Mouse (Mus musculus): Measurements from ENCODE around the gene Ccdc90b. TPM values are rescaled to one million over a fixed set of nuclear protein-coding genes. Genes with fewer than 3 reads are reported as not detected.
A peak's percentile ranks its signal among the peaks of the same experiment; 100 is the strongest.

Ccdc90b gene
- polyA plus RNA-seq (2015; fragmentation: Nextera tagmentation; extraction: Ambion mirVana), result 56.2 and 65.1 TPM in 2 replicates

DNA sequence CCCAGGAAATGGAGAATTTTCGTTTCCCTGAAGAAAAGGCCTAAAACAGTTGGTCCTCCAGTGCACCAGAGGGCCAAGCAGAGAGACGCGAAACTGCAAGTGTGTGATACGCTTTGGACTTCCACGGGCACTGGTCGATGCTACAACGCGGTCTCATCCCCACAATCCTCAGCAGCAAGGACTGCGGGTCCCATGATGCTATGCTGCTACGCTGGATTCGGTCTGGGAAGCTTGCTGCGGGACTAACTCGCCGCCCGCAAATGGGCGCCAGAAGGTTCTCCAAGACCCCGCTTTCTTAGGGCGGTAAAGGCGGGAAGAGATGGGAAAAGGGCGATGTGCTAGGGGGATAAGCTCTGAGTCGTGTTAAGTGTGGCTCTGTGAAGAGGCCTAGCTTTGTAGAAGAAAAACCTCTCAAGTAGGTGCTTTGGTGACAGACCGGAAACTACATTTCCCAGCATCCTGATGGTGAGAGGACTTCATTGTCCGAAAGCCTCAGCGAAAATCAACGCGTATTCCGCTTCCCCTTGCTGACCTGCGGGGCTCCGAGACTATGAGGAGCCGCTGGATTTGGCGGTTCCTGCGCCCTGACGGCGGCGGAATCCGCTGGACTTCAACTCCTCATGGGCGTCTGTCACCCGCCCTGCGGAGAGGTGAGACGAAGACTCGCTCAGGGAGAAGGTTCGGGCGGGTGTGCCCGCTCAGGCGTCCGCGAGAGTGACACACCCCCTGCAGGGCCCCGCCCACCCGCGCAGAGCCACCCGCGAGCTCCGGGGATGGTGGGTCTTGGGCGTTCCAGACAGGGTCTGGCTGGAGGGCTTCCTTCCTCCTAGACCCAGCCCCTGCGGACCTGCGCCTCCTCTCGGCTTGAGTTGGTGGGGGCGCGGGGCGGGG, at the start of gene Ccdc90b:
Ccdc90b (plus strand) TSS at position 164 of the 891 bp plus-strand sequence.
- under 1% methylated on average over 57 of the region's 60 CpGs for WGBS
- H3K4me1 ChIP-seq (replicated peaks; ENCODE audit: control insufficient read depth, insufficient read depth, low read length), result peaks cover 6% of the 10 kb centered on the region

GRCm38 (mm10) chr7:92520397-92520796, 40.6 kb upstream of the Ccdc90b start:
- Histone ChIP-seq H3K9ac (replicated peaks; ENCODE audit: low read depth, low read length) (no peak overlapping the region), H3K4me2 (ENCODE audit: low read length) (no peak overlapping the region), H3K36me3 (ENCODE audit: control insufficient read depth, insufficient read depth) (no peaks in the 10 kb centered on the region), H3K4me3 (replicated peaks; ENCODE audit: low read length) (no peak overlapping the region), H3K27ac (ENCODE audit: low read length) (no peak overlapping the region), H3K4me1 (replicated peaks; ENCODE audit: control insufficient read depth, insufficient read depth, low read length) (no peaks in the 10 kb centered on the region), H3K9me3 (ENCODE audit: control insufficient read depth, low read length) (no peaks in the 10 kb centered on the region), H3K27me3 (replicated peaks; ENCODE audit: control insufficient read depth, insufficient read depth, low read length) (no peaks in the 10 kb centered on the region)
- WGBS, result 57% methylated on average over 3 of the region's 3 CpGs
- peak; percentile 47; the same call in 1 of the 2 replicates for ATAC-seq

More for the DNA sequence above, at the start of gene Ccdc90b:
- peak within 1 kb of the TSS; percentile 98 for H3K27ac ChIP-seq (ENCODE audit: low read length)
- H3K9ac ChIP-seq (replicated peaks; ENCODE audit: low read depth, low read length), result peak within 1 kb of the TSS; percentile 67
- peak within 1 kb of the TSS; percentile 59 for H3K4me2 ChIP-seq (ENCODE audit: low read length)
- H3K36me3 ChIP-seq (ENCODE audit: control insufficient read depth, insufficient read depth), result no peaks in the 10 kb centered on the region
- no peaks in the 10 kb centered on the region for H3K9me3 ChIP-seq (ENCODE audit: control insufficient read depth, low read length)
- H3K4me3 ChIP-seq (replicated peaks; ENCODE audit: low read length), result peak within 1 kb of the TSS; percentile 95
- ATAC-seq, result peak; percentile 97
- H3K27me3 ChIP-seq (replicated peaks; ENCODE audit: control insufficient read depth, insufficient read depth, low read length), result no peaks in the 10 kb centered on the region

GRCm38 (mm10) chr7:92520820-92521219, 40.1 kb upstream of the Ccdc90b start:
- no peaks in the 10 kb centered on the region for H3K4me1 ChIP-seq (replicated peaks; ENCODE audit: control insufficient read depth, insufficient read depth, low read length)
- H3K27ac ChIP-seq (ENCODE audit: low read length), result no peak overlapping the region
- no peak overlapping the region for H3K4me3 ChIP-seq (replicated peaks; ENCODE audit: low read length)
- no peaks in the 10 kb centered on the region for H3K27me3 ChIP-seq (replicated peaks; ENCODE audit: control insufficient read depth, insufficient read depth, low read length)
- H3K4me2 ChIP-seq (ENCODE audit: low read length), result no peak overlapping the region
- peak; percentile 45; the same call in 1 of the 2 replicates for ATAC-seq
- 22% methylated on average over 4 of the region's 4 CpGs for WGBS
- H3K36me3 ChIP-seq (ENCODE audit: control insufficient read depth, insufficient read depth), result no peaks in the 10 kb centered on the region
- H3K9me3 ChIP-seq (ENCODE audit: control insufficient read depth, low read length), result no peaks in the 10 kb centered on the region
- H3K9ac ChIP-seq (replicated peaks; ENCODE audit: low read depth, low read length), result no peak overlapping the region

- Histone ChIP-seq H3K4me1 (replicated peaks; ENCODE audit: control insufficient read depth, insufficient read depth, low read length) (peaks cover 3% of the 10 kb centered on the region), H3K9me3 (ENCODE audit: control insufficient read depth, low read length) (no peaks in the 10 kb centered on the region), H3K4me3 (replicated peaks; ENCODE audit: low read length) (no peak overlapping the region), H3K27me3 (replicated peaks; ENCODE audit: control insufficient read depth, insufficient read depth, low read length) (no peaks in the 10 kb centered on the region), H3K36me3 (ENCODE audit: control insufficient read depth, insufficient read depth) (no peaks in the 10 kb centered on the region), H3K27ac (ENCODE audit: low read length) (no peak overlapping the region), H3K4me2 (ENCODE audit: low read length) (no peak overlapping the region), H3K9ac (replicated peaks; ENCODE audit: low read depth, low read length) (no peak overlapping the region)
- 92% methylated on average over 4 of the region's 4 CpGs for WGBS
- ATAC-seq, result no peak
Measured at GRCm38 (mm10) chr7:92529245-92529644, 31.7 kb upstream of the Ccdc90b start.

- no peak overlapping the region for H3K9ac ChIP-seq (replicated peaks; ENCODE audit: low read depth, low read length)
- H3K27ac ChIP-seq (ENCODE audit: low read length), result peak overlapping the region; percentile 80
- H3K4me2 ChIP-seq (ENCODE audit: low read length), result no peak overlapping the region
- no peaks in the 10 kb centered on the region for H3K36me3 ChIP-seq (ENCODE audit: control insufficient read depth, insufficient read depth)
- H3K4me1 ChIP-seq (replicated peaks; ENCODE audit: control insufficient read depth, insufficient read depth, low read length), result peaks cover 3% of the 10 kb centered on the region
- WGBS, result 37% methylated on average over 6 of the region's 6 CpGs
- H3K4me3 ChIP-seq (replicated peaks; ENCODE audit: low read length), result no peak overlapping the region
- peak; percentile 93 for ATAC-seq
- H3K27me3 ChIP-seq (replicated peaks; ENCODE audit: control insufficient read depth, insufficient read depth, low read length), result no peaks in the 10 kb centered on the region
- no peaks in the 10 kb centered on the region for H3K9me3 ChIP-seq (ENCODE audit: control insufficient read depth, low read length)
Measured at GRCm38 (mm10) chr7:92532351-92533036, 28.5 kb upstream of the Ccdc90b start.

DNA sequence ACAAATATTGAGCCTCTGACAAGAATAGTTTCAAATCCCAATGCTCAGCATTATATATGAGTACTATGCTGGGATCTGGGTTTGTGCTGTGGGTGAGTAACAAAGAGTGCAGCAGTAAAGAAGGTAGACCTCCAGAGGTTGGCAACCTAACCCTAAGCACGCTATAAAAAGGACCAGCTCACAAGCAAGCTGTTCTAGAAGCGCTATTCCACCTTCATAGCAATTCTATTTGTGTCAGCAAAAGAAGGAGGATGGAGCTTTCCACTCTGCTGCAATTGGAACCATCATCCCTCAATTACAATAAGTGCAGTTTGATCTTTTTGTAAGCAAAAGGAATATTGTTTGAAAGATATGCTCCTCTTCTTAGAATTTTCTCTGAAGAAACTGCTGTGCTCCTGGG, 14.2 kb upstream of the Ccdc90b start:
- no peak overlapping the region for H3K4me3 ChIP-seq (replicated peaks; ENCODE audit: low read length)
- no peaks in the 10 kb centered on the region for H3K9me3 ChIP-seq (ENCODE audit: control insufficient read depth, low read length)
- H3K4me1 ChIP-seq (replicated peaks; ENCODE audit: control insufficient read depth, insufficient read depth, low read length), result no peaks in the 10 kb centered on the region
- H3K27ac ChIP-seq (ENCODE audit: low read length), result no peak overlapping the region
- no peaks in the 10 kb centered on the region for H3K27me3 ChIP-seq (replicated peaks; ENCODE audit: control insufficient read depth, insufficient read depth, low read length)
- no peak overlapping the region for H3K4me2 ChIP-seq (ENCODE audit: low read length)
- WGBS, result 79% methylated on average over 2 of the region's 2 CpGs
- ATAC-seq, result no peak
- no peak overlapping the region for H3K9ac ChIP-seq (replicated peaks; ENCODE audit: low read depth, low read length)
- no peaks in the 10 kb centered on the region for H3K36me3 ChIP-seq (ENCODE audit: control insufficient read depth, insufficient read depth)

DNA sequence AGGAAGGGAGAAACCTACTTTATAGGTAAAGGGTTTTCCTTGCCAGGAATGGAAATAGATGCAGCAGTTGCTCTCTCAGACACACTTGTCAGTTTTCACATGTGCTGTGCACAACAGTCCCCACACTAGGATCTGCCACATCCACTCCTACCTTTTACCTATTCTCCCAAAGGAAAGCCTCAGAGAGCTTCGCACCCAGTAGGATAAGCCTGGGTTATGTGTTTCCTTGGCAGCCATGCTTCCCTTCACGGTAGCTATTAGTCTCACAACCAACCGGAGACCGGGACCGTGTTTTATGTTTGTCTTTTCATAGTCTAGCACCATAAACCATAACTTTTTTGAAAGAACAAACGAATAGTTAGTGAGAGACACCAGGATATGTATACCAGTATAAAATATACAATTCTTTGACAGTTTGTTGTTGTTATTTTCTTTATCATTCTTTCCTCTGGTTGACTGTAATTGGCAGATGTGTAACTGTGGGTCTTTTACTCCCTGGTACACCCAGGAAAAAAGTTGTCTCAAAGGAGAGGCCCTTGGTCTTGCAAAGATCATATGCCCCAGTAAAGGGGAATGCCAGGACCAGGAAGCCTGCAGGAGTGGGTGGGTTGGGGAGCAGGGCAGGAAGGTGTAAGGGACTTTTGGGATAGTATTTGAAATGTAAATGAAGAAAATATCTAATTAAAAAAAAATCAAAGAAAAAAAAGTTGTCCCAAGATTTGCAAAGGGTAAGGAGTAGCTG, 10.5 kb upstream of the Ccdc90b start:
- no peak overlapping the region for H3K4me2 ChIP-seq (ENCODE audit: low read length)
- 89% methylated on average over 6 of the region's 6 CpGs for WGBS
- peak; percentile 40; the same call in 1 of the 2 replicates for ATAC-seq

DNA sequence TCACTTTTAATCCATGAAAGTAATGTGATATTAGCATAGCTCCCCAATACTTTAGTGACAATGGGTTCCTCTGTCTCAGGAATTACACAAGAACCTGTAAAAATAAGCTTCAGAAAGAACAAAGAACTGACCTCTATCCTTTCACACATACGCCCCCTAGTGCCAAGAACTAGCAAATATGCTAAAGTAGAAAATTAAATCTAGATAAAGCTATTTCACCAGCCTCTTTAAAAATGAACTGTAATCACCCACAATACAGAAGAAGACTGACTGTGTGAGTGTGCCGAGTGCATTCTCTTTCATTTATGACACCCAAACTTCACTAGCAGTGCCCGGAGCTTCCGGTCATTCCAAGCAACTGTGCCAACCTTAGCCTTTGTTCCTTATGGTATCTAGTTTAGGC, 10.0 kb upstream of the Ccdc90b start:
- WGBS, result 56% methylated on average over 4 of the region's 4 CpGs
- H3K9me3 ChIP-seq (ENCODE audit: control insufficient read depth, low read length), result no peaks in the 10 kb centered on the region
- no peak overlapping the region for H3K9ac ChIP-seq (replicated peaks; ENCODE audit: low read depth, low read length)
- no peaks in the 10 kb centered on the region for H3K27me3 ChIP-seq (replicated peaks; ENCODE audit: control insufficient read depth, insufficient read depth, low read length)
- H3K4me1 ChIP-seq (replicated peaks; ENCODE audit: control insufficient read depth, insufficient read depth, low read length), result no peaks in the 10 kb centered on the region
- H3K4me3 ChIP-seq (replicated peaks; ENCODE audit: low read length), result no peak overlapping the region
- no peaks in the 10 kb centered on the region for H3K36me3 ChIP-seq (ENCODE audit: control insufficient read depth, insufficient read depth)
- H3K4me2 ChIP-seq (ENCODE audit: low read length), result no peak overlapping the region
- H3K27ac ChIP-seq (ENCODE audit: low read length), result no peak overlapping the region
- peak; percentile 72 for ATAC-seq

More for the DNA sequence above, 10.5 kb upstream of the Ccdc90b start:
- no peak overlapping the region for H3K27ac ChIP-seq (ENCODE audit: low read length)
- no peaks in the 10 kb centered on the region for H3K4me1 ChIP-seq (replicated peaks; ENCODE audit: control insufficient read depth, insufficient read depth, low read length)
- H3K9ac ChIP-seq (replicated peaks; ENCODE audit: low read depth, low read length), result no peak overlapping the region
- H3K4me3 ChIP-seq (replicated peaks; ENCODE audit: low read length), result no peak overlapping the region
- H3K27me3 ChIP-seq (replicated peaks; ENCODE audit: control insufficient read depth, insufficient read depth, low read length), result no peaks in the 10 kb centered on the region
- no peaks in the 10 kb centered on the region for H3K9me3 ChIP-seq (ENCODE audit: control insufficient read depth, low read length)
- H3K36me3 ChIP-seq (ENCODE audit: control insufficient read depth, insufficient read depth), result no peaks in the 10 kb centered on the region

- no peak overlapping the region for H3K27ac ChIP-seq (ENCODE audit: low read length)
- H3K36me3 ChIP-seq (ENCODE audit: control insufficient read depth, insufficient read depth), result no peaks in the 10 kb centered on the region
- H3K4me1 ChIP-seq (replicated peaks; ENCODE audit: control insufficient read depth, insufficient read depth, low read length), result peaks cover 6% of the 10 kb centered on the region
- ATAC-seq, result no peak
- H3K9ac ChIP-seq (replicated peaks; ENCODE audit: low read depth, low read length), result no peak overlapping the region
- WGBS, result 92% methylated on average over 2 of the region's 2 CpGs
- no peaks in the 10 kb centered on the region for H3K27me3 ChIP-seq (replicated peaks; ENCODE audit: control insufficient read depth, insufficient read depth, low read length)
- H3K4me3 ChIP-seq (replicated peaks; ENCODE audit: low read length), result no peak overlapping the region
- no peak overlapping the region for H3K4me2 ChIP-seq (ENCODE audit: low read length)
- no peaks in the 10 kb centered on the region for H3K9me3 ChIP-seq (ENCODE audit: control insufficient read depth, low read length)
Measured at GRCm38 (mm10) chr7:92558744-92559143, 2.2 kb upstream of the Ccdc90b start.
